Mouse (Mus musculus) hindbrain, postnatal 0 days (tissue): ENCODE data around the gene Selp. TPM values are rescaled to one million over a fixed set of nuclear protein-coding genes. Genes with fewer than 3 reads are reported as not detected.

ENCODE experiments used
- ATAC-seq: fragments of 200-750 bp; cut with Nextera tagmentation; 2 replicates; pipeline ENCODE4 v1.8.0; 2017; ENCODE audit warnings: mild to moderate bottlenecking, moderate TSS enrichment, moderate library complexity
- DNase-seq: peaks from one replicate; pipeline ENCODE4 v3.0.0-alpha.2; 2015; ENCODE audit warnings: low spot score
- H3K27ac ChIP-seq: fragments of 300-500 bp; sonication (generic); 2 replicates; pipeline ENCODE4 v1.5.1; 2014; ENCODE audit warnings: mild to moderate bottlenecking
- H3K27me3 ChIP-seq: fragments of 300-500 bp; sonication (generic); 2 replicates; pipeline ENCODE4 v1.6.1; 2014; ENCODE audit warnings: low read length, mixed read lengths; ENCODE audit not compliant: insufficient read depth
- H3K36me3 ChIP-seq: fragments of 300-500 bp; sonication (generic); 2 replicates; pipeline ENCODE4 v1.6.1; 2014; ENCODE audit warnings: low read length, mixed read lengths; ENCODE audit not compliant: insufficient read depth
- H3K4me1 ChIP-seq: fragments of 300-500 bp; sonication (generic); 2 replicates; pipeline ENCODE4 v1.6.1; 2014; ENCODE audit warnings: antibody characterized with exemption, low read length, mixed read lengths; ENCODE audit not compliant: insufficient read depth
- H3K4me2 ChIP-seq: fragments of 300-500 bp; sonication (generic); 2 replicates; pipeline ENCODE4 v1.6.1; 2014; ENCODE audit warnings: low read depth, mild to moderate bottlenecking, low read length, moderate library complexity, mixed read lengths
- H3K4me3 ChIP-seq: fragments of 300-500 bp; sonication (generic); 2 replicates; pipeline ENCODE4 v1.5.1; 2014; ENCODE audit warnings: low read length
- H3K9ac ChIP-seq: fragments of 300-500 bp; sonication (generic); replicated peaks from 2 replicates; pipeline ENCODE4 v1.6.1; 2014; ENCODE audit warnings: mild to moderate bottlenecking, low read length, moderate library complexity, mixed read lengths
- H3K9me3 ChIP-seq: fragments of 300-500 bp; sonication (generic); 2 replicates; pipeline ENCODE4 v1.6.1; 2016; ENCODE audit warnings: low read length, mixed read lengths
- CTCF ChIP-seq: IDR thresholded peaks from 2 replicates; pipeline ENCODE4 v1.5.1; 2016; ENCODE audit warnings: antibody characterized with exemption, control low read depth, low read depth
- WGBS: fragments of 180-500 bp; shearing (Covaris S2); extraction: QIAGEN DNeasy Blood & Tissue Kit; methylation state at CpG from one replicate; pipeline ENCODE4 v1.1.7; 2014; 5-methylcytosine and 5-hydroxymethylcytosine counted together
- polyA plus RNA-seq: library from polyadenylated mRNA; unstranded; fragments of >200 nt; fragmentation: Nextera tagmentation; extraction: Ambion mirVana; gene quantifications from 2 replicates; pipeline ENCODE4 v1.2.1, GENCODE M21; 2015
- total RNA-seq: library from RNA; depleted of rRNA; stranded (reverse); fragments of >200 nt; gene quantifications from 2 replicates; pipeline ENCODE4 v1.2.3, GENCODE M21; 2014; rRNA removed

The Selp gene
- total and polyA plus RNA-seq, 2 experiments from 2014 or later = 0.18 TPM; not detected in 1

DNA sequence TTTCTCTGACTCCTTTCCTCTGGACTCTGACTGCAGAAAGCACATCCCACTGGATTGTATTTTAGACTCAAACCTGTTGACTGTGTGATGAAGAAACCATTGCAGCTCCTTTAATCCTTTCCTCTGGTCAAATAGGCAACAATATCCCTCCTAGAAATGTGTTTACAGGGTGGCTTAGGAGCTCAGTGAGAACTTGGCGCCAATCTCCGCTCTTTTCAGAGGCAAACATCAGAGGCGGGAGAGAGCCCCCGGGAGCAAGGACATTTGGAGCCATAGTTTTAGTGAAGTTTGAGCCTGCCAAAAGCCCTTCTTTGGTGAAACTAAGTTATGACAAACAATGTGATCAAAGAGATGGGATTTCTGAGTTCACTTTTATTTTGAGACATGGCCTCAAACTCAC is 70.3 kb downstream of the Selp start:
- no peak overlapping the region for H3K27ac ChIP-seq
- no peaks in the 10 kb centered on the region for H3K4me1 ChIP-seq
- H3K27me3 ChIP-seq = no peaks in the 10 kb centered on the region
- no peak for ATAC-seq
- no peaks in the 10 kb centered on the region for H3K9me3 ChIP-seq
- no peak for TF ChIP-seq CTCF
- no peak overlapping the region for H3K9ac ChIP-seq
- no peak overlapping the region for H3K4me3 ChIP-seq
- no peak overlapping the region for H3K4me2 ChIP-seq
- no peaks in the 10 kb centered on the region for H3K36me3 ChIP-seq
- DNase-seq = no peak
- 32% methylated on average over 4 of the region's 4 CpGs for WGBS

DNA sequence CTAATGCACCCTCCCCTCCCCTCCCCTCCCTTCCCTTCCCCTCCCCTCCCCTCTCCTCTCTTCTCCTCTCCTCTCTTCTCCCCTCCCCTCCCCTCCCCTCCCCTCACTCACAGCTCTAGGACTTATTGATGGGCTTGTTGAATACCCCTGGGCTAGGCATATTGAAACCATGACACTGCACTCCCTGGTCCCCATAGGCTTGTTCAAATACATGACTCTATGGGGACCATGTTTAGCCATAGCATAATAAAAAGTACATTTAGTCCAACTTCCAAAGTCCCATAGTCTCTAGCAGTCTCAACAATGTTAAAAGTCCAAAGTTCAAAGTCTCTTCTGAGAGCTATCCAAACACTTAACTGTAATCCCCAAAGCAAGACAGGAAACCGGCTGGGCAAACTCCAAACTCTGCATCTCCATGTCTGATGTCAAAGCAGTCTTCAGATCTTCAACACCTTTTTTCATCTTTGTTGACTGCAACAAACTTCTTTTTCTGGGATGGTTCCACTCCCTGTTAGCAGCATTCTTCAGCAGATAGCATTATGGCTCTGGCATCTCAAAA is 72.0 kb downstream of the Selp start:
- no peaks in the 10 kb centered on the region for H3K27me3 ChIP-seq
- no peak for TF ChIP-seq CTCF
- H3K27ac ChIP-seq = no peak overlapping the region
- no peaks in the 10 kb centered on the region for H3K36me3 ChIP-seq
- no peak for ATAC-seq
- no peak overlapping the region for H3K9ac ChIP-seq
- H3K4me2 ChIP-seq = no peak overlapping the region
- H3K9me3 ChIP-seq = no peaks in the 10 kb centered on the region
- DNase-seq = no peak
- WGBS = 97% methylated on average over 1 of the region's 1 CpGs
- H3K4me1 ChIP-seq = no peaks in the 10 kb centered on the region
- no peak overlapping the region for H3K4me3 ChIP-seq

DNA sequence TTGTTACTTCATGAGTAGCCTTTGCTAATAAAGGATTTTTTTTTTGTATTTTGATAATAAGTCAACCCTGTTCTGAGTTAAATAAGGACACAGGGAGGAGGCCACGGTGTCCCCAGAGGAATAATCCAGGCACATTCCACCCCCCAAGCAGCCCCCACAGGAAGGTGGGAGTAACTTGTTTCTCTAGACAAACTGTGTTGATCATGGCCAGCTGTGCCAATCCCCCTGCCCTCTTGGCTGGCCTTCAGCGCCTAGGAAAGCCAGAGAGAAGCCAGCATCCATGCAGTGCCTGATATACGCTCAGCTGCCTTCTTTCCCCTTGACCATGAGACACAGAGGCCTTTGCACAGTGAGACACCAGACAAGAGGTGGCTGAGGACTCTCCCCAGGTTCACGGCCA is 84.5 kb downstream of the Selp start:
- Histone ChIP-seq H3K9ac (no peak overlapping the region), H3K36me3 (no peaks in the 10 kb centered on the region), H3K27me3 (no peaks in the 10 kb centered on the region), H3K4me1 (no peaks in the 10 kb centered on the region), H3K9me3 (no peaks in the 10 kb centered on the region), H3K27ac (no peak overlapping the region), H3K4me3 (no peak overlapping the region), H3K4me2 (no peak overlapping the region)
- no peak for TF ChIP-seq CTCF
- 83% methylated on average over 4 of the region's 4 CpGs for WGBS
- no peak for ATAC-seq
- no peak for DNase-seq

Other genes with a start within 250 kb of the Selp start
- 15.2 and 15.3 TPM in 2 replicates for gene Scyl3, start 186.2 kb upstream of the Selp start, total RNA-seq
- 11.6 and 14.2 TPM in 2 replicates for gene Scyl3, start 186.2 kb upstream of the Selp start, polyA plus RNA-seq
- gene BC055324, start 120.5 kb upstream of the Selp start, total RNA-seq = 6.5 and 6.8 TPM in 2 replicates
- 2.2 and 2.7 TPM in 2 replicates for gene BC055324, start 120.5 kb upstream of the Selp start, polyA plus RNA-seq
- 2.2 and 2.9 TPM in 2 replicates for gene Mettl18, start 120.4 kb upstream of the Selp start, total RNA-seq
- gene Mettl18, start 120.4 kb upstream of the Selp start, polyA plus RNA-seq = 6.3 and 6.9 TPM in 2 replicates
- not detected in 2 replicates for gene Sele, start 67.0 kb upstream of the Selp start, total RNA-seq
- gene Sele, start 67.0 kb upstream of the Selp start, polyA plus RNA-seq = not detected in 2 replicates
- 0.05 and 0.58 TPM in 2 replicates for gene Sell, start 53.3 kb upstream of the Selp start, total RNA-seq
- gene Sell, start 53.3 kb upstream of the Selp start, polyA plus RNA-seq = 0.13 TPM in 1 of 2 replicates, not detected in the other
- 0.26 and 0.40 TPM in 2 replicates for gene F5, start 36.6 kb downstream of the Selp start, total RNA-seq
- 0.09 and 0.14 TPM in 2 replicates for gene F5, start 36.6 kb downstream of the Selp start, polyA plus RNA-seq
- 19.3 and 21.0 TPM in 2 replicates for gene Slc19a2, start 133.8 kb downstream of the Selp start, total RNA-seq
- 9.7 and 10.3 TPM in 2 replicates for gene Slc19a2, start 133.8 kb downstream of the Selp start, polyA plus RNA-seq
- gene Ccdc181, start 160.3 kb downstream of the Selp start, total RNA-seq = 5.8 and 6.4 TPM in 2 replicates
- gene Ccdc181, start 160.3 kb downstream of the Selp start, polyA plus RNA-seq = 24.6 and 25.0 TPM in 2 replicates
- gene Nme7, start 188.9 kb downstream of the Selp start, total RNA-seq = 12.4 and 19.7 TPM in 2 replicates
- gene Nme7, start 188.9 kb downstream of the Selp start, polyA plus RNA-seq = 24.8 and 30.1 TPM in 2 replicates
- gene Blzf1, start 192.2 kb downstream of the Selp start, total RNA-seq = 9.1 and 10.8 TPM in 2 replicates
- gene Blzf1, start 192.2 kb downstream of the Selp start, polyA plus RNA-seq = 26.1 and 26.6 TPM in 2 replicates